Mouse (Mus musculus) ES-Bruce4 (cell line): ENCODE measurements around the gene Pla1a. TPM values are rescaled to one million over a fixed set of nuclear protein-coding genes. Genes with fewer than 3 reads are reported as not detected.
A peak's percentile ranks its signal among the peaks of the same experiment; 100 is the strongest.

ENCODE experiments used
- H3K27ac ChIP-seq: 2 replicates; pipeline ENCODE4 v1.5.1; 2012; ENCODE audit warnings: low read length, inconsistent platforms; ENCODE audit not compliant: insufficient read depth
- H3K27me3 ChIP-seq: 2 replicates; pipeline ENCODE4 v1.6.1; 2012; ENCODE audit warnings: mild to moderate bottlenecking, low read length, inconsistent platforms; ENCODE audit not compliant: control insufficient read depth, poor library complexity, insufficient read depth, severe bottlenecking
- H3K36me3 ChIP-seq: 2 replicates; pipeline ENCODE4 v1.6.1; 2012; ENCODE audit warnings: inconsistent platforms, mild to moderate bottlenecking, low read length, moderate library complexity; ENCODE audit not compliant: control insufficient read depth, poor library complexity, insufficient read depth, severe bottlenecking
- H3K4me1 ChIP-seq: one replicate; pipeline ENCODE4 v1.8.1; 2011; ENCODE audit warnings: low read length; ENCODE audit not compliant: control insufficient read depth, insufficient read depth
- H3K4me3 ChIP-seq: 2 replicates; pipeline ENCODE4 v1.5.1; 2011; ENCODE audit warnings: low read depth, mild to moderate bottlenecking, low read length
- H3K9ac ChIP-seq: 2 replicates; pipeline ENCODE4 v1.6.1; 2012; ENCODE audit warnings: low read depth, mild to moderate bottlenecking, inconsistent platforms; ENCODE audit not compliant: poor library complexity, severe bottlenecking
- H3K9me3 ChIP-seq: replicated peaks from 2 replicates; pipeline ENCODE4 v1.6.1; 2012; ENCODE audit warnings: mild to moderate bottlenecking, low read length, inconsistent platforms; ENCODE audit not compliant: control insufficient read depth, poor library complexity, insufficient read depth, severe bottlenecking
- CTCF ChIP-seq: IDR thresholded peaks from one replicate; pipeline ENCODE4 v1.8.1; 2011; ENCODE audit warnings: low read depth, low read length
- EP300 ChIP-seq: IDR thresholded peaks from 2 replicates; pipeline ENCODE4 v1.6.1; 2011; ENCODE audit warnings: low read depth, low read length; ENCODE audit not compliant: insufficient read depth
- POLR2A ChIP-seq: IDR thresholded peaks from one replicate; pipeline ENCODE4 v1.8.1; 2011; ENCODE audit warnings: low read length; ENCODE audit not compliant: insufficient read depth
- polyA plus RNA-seq: library from polyadenylated mRNA; stranded (reverse); fragments of >200 nt; gene quantifications from 2 replicates; pipeline ENCODE4 v1.2.4, GENCODE M21; 2011; ENCODE audit warnings: low read depth; ENCODE audit not compliant: missing spikeins, insufficient read depth, insufficient read length

Pla1a gene
- polyA plus RNA-seq, 1 experiment, result 1.9 TPM

GRCm38 (mm10) chr16:38407584-38407983 lies 25.4 kb downstream of the Pla1a start:
- TF ChIP-seq EP300, result peak; percentile 68; the same call in 1 of the 2 replicates
- TF ChIP-seq CTCF, result no peak
- no peaks in the 10 kb centered on the region for H3K27me3 ChIP-seq
- no peak overlapping the region for H3K9ac ChIP-seq
- no peaks in the 10 kb centered on the region for H3K36me3 ChIP-seq
- H3K27ac ChIP-seq, result no peak overlapping the region
- no peaks in the 10 kb centered on the region for H3K9me3 ChIP-seq
- peaks cover 4% of the 10 kb centered on the region for H3K4me1 ChIP-seq
- H3K4me3 ChIP-seq, result no peak overlapping the region

GRCm38 (mm10) chr16:38406708-38407107 lies 26.2 kb downstream of the Pla1a start:
- Histone ChIP-seq H3K36me3 (no peaks in the 10 kb centered on the region), H3K4me1 (peaks cover 4% of the 10 kb centered on the region), H3K9ac (no peak overlapping the region), H3K27me3 (no peaks in the 10 kb centered on the region), H3K27ac (no peak overlapping the region), H3K9me3 (no peaks in the 10 kb centered on the region), H3K4me3 (no peak overlapping the region)
- TF ChIP-seq CTCF (no peak), EP300 (no peak), POLR2A (no peak)

DNA sequence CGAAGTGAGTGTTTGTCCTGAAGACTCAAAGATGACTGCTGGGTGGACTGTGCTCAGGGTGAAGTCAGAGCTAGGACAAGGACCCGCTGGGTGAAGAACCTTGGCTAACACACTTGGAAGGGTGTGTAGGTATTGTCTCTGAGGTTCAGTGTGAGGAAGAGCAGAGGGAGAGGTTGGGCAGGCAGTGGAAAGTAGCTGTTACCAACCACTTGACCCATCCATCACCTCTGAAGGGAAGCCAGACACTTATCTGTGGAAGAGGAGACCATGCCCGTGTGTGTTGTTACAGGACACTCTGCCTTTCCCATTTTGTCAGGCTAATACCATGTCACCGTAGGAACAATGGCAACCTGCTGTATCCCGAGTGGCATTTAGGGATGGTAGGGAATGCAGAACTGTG lies 26.7 kb downstream of the Pla1a start:
- no peak for TF ChIP-seq CTCF
- no peak for TF ChIP-seq EP300
- TF ChIP-seq POLR2A, result no peak
- Histone ChIP-seq H3K9ac (no peak overlapping the region), H3K36me3 (no peaks in the 10 kb centered on the region), H3K4me3 (no peak overlapping the region), H3K4me1 (peaks cover 4% of the 10 kb centered on the region), H3K27ac (no peak overlapping the region), H3K9me3 (no peaks in the 10 kb centered on the region), H3K27me3 (no peaks in the 10 kb centered on the region)

DNA sequence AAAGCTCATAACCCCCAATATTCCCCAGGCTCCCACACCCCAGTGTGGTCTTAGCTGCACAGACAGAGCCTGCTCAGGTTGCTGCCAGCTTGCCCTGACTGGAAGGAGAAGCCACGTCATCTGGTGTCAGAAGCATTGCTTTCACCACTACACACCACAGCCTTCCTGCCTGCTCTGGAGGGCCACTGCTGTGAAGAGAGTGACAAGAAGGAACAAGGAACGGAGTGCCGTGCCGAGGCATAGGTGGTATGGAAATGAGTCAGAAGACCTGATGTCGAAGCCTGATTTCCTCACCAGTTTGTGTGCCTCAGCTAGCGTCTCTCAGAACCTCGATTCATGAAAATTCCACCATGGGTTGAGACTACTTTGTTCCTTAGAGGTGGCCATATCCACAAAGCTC lies 29.3 kb downstream of the Pla1a start:
- no peak overlapping the region for H3K4me3 ChIP-seq
- no peaks in the 10 kb centered on the region for H3K9me3 ChIP-seq
- no peaks in the 10 kb centered on the region for H3K36me3 ChIP-seq
- no peak for TF ChIP-seq EP300
- TF ChIP-seq CTCF, result no peak
- TF ChIP-seq POLR2A, result no peak
- no peaks in the 10 kb centered on the region for H3K27me3 ChIP-seq
- no peak overlapping the region for H3K9ac ChIP-seq
- H3K4me1 ChIP-seq, result peaks cover 8% of the 10 kb centered on the region
- no peak overlapping the region for H3K27ac ChIP-seq

DNA sequence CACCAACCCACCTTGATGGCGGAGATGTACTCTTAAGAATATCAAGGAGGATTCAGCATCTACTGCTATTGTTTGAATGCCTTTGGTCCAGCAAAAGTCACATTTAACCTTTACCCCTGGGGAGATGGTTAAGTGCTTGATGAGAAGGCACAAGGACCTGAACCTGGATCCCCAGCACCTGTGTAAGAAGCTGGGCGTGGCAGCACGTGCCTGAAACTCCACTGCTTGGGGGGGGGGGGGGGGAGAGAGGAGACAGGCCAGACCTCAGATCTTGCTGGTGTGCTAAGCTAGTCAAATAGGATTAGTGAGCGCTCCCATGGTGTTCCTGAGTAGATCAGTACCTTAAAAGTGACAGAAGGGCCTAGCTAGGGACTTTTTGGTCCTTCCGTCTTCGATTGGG lies 31.5 kb downstream of the Pla1a start:
- Histone ChIP-seq H3K27ac (no peak overlapping the region), H3K36me3 (no peaks in the 10 kb centered on the region), H3K4me3 (no peak overlapping the region), H3K27me3 (no peaks in the 10 kb centered on the region), H3K9ac (no peak overlapping the region), H3K9me3 (no peaks in the 10 kb centered on the region), H3K4me1 (peaks cover 4% of the 10 kb centered on the region)
- TF ChIP-seq POLR2A (no peak), EP300 (no peak), CTCF (no peak)

GRCm38 (mm10) chr16:38400311-38400960 lies 32.5 kb downstream of the Pla1a start:
- Histone ChIP-seq H3K4me3 (no peak overlapping the region; the same call in 1 of the 2 replicates), H3K27ac (no peak overlapping the region), H3K9me3 (no peaks in the 10 kb centered on the region), H3K4me1 (peaks cover 4% of the 10 kb centered on the region), H3K27me3 (no peaks in the 10 kb centered on the region), H3K9ac (peak overlapping the region; percentile 24; the same call in 1 of the 2 replicates), H3K36me3 (no peaks in the 10 kb centered on the region)
- no peak for TF ChIP-seq POLR2A
- no peak for TF ChIP-seq EP300
- no peak for TF ChIP-seq CTCF
